Mouse (Mus musculus) hindbrain, embryonic 11.5 days (tissue): ENCODE data around the gene Gm20388. TPM values are rescaled to one million over a fixed set of nuclear protein-coding genes. Genes with fewer than 3 reads are reported as not detected.

ENCODE experiments used
- ATAC-seq: fragments of 200-750 bp; cut with Nextera tagmentation; 2 replicates; pipeline ENCODE4 v1.8.0; 2017; ENCODE audit warnings: mild to moderate bottlenecking, moderate TSS enrichment, moderate library complexity; ENCODE audit not compliant: low FRiP score
- DNase-seq: peaks from one replicate; pipeline ENCODE4 v3.0.0-alpha.2; 2015; ENCODE audit warnings: low spot score
- H3K27ac ChIP-seq: fragments of 300-500 bp; sonication (generic); 2 replicates; pipeline ENCODE4 v1.5.1; 2014; ENCODE audit warnings: mild to moderate bottlenecking, low read depth, low read length
- H3K27me3 ChIP-seq: fragments of 300-500 bp; sonication (generic); 2 replicates; pipeline ENCODE4 v1.6.1; 2014; ENCODE audit warnings: mild to moderate bottlenecking, low read length, moderate library complexity, mixed read lengths; ENCODE audit not compliant: control insufficient read depth, insufficient read depth
- H3K36me3 ChIP-seq: fragments of 300-500 bp; sonication (generic); 2 replicates; pipeline ENCODE4 v1.6.1; 2014; ENCODE audit warnings: mild to moderate bottlenecking, low read length, moderate library complexity, mixed read lengths; ENCODE audit not compliant: control insufficient read depth, insufficient read depth
- H3K4me1 ChIP-seq: fragments of 300-500 bp; sonication (generic); replicated peaks from 2 replicates; pipeline ENCODE4 v1.6.1; 2014; ENCODE audit warnings: low read length, mixed read lengths; ENCODE audit not compliant: control insufficient read depth, insufficient read depth
- H3K4me2 ChIP-seq: fragments of 300-500 bp; sonication (generic); replicated peaks from 2 replicates; pipeline ENCODE4 v1.6.1; 2014; ENCODE audit warnings: mild to moderate bottlenecking, low read depth, low read length
- H3K4me3 ChIP-seq: fragments of 300-500 bp; sonication (generic); 2 replicates; pipeline ENCODE4 v1.5.1; 2014; ENCODE audit warnings: low read depth, low read length
- H3K9ac ChIP-seq: fragments of 300-500 bp; sonication (generic); 2 replicates; pipeline ENCODE4 v1.6.1; 2014; ENCODE audit warnings: low read depth, low read length
- H3K9me3 ChIP-seq: fragments of 300-500 bp; sonication (generic); 2 replicates; pipeline ENCODE4 v1.6.1; 2016; ENCODE audit warnings: low read length; ENCODE audit not compliant: control insufficient read depth
- WGBS: fragments of 180-500 bp; shearing (Covaris S2); extraction: QIAGEN DNeasy Blood & Tissue Kit; methylation state at CpG from one replicate; pipeline ENCODE4 v1.1.7; 2014; 5-methylcytosine and 5-hydroxymethylcytosine counted together
- polyA plus RNA-seq: library from polyadenylated mRNA; unstranded; fragments of >200 nt; fragmentation: Nextera tagmentation; extraction: Ambion mirVana; gene quantifications from 2 replicates; pipeline ENCODE4 v1.2.1, GENCODE M21; 2014

Gene Gm20388
- polyA plus RNA-seq, 1 experiment from 2014 or later, result 11.8 TPM

DNA sequence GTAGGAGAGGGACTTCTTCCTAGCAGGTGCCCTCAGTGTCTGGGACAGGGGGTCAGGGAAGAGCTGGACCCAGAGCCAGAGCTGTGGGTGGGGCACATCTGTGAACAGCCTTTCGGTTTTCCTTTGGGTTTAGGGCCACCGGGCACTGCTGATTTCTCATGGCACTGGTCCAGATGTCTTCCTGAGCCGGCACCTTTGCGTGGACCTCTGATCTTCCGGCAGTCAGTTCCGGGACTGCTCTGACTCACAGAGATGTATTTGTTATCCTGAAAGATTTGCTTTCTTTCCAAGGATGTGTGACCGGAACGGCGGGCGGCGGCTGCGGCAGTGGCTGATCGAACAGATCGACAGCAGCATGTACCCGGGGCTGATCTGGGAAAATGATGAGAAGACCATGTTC, 828.9 kb downstream of the Gm20388 start:
- 93% methylated on average over 15 of the region's 15 CpGs for WGBS
- Histone ChIP-seq H3K4me2 (no peak overlapping the region), H3K9me3 (no peaks in the 10 kb centered on the region), H3K36me3 (no peaks in the 10 kb centered on the region), H3K27me3 (peaks cover 17% of the 10 kb centered on the region), H3K4me3 (no peak overlapping the region), H3K9ac (no peak overlapping the region), H3K4me1 (peaks cover 6% of the 10 kb centered on the region; the same call in 1 of the 2 replicates), H3K27ac (no peak overlapping the region)
- DNase-seq, result no peak
- no peak for ATAC-seq

DNA sequence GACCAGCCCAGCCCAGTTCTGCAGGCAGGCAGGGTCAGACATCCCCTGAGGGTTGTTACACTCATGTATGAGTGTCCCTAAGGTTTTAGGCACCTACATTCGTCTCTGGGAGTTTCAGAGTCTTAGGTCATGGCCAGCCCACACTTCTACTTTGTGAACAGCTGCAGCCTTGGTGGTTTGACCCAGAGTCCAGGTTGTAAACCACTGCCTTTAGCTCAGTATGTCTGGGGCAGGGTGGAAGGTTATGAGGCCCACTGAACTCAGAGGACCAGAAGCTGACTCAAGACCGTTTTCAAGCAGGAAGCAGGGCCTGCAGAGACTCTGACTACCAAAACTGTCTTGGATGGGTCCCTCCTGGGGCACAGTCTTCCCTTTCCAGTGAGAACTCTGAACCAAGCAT, 829.9 kb downstream of the Gm20388 start:
- Histone ChIP-seq H3K9ac (no peak overlapping the region), H3K4me2 (no peak overlapping the region), H3K36me3 (no peaks in the 10 kb centered on the region), H3K4me3 (no peak overlapping the region), H3K27ac (no peak overlapping the region), H3K27me3 (peaks cover 9% of the 10 kb centered on the region), H3K9me3 (no peaks in the 10 kb centered on the region), H3K4me1 (peaks cover 5% of the 10 kb centered on the region; the same call in 1 of the 2 replicates)
- DNase-seq, result no peak
- no peak for ATAC-seq
- 76% methylated on average over 2 of the region's 2 CpGs for whole genome bisulfite sequencing

DNA sequence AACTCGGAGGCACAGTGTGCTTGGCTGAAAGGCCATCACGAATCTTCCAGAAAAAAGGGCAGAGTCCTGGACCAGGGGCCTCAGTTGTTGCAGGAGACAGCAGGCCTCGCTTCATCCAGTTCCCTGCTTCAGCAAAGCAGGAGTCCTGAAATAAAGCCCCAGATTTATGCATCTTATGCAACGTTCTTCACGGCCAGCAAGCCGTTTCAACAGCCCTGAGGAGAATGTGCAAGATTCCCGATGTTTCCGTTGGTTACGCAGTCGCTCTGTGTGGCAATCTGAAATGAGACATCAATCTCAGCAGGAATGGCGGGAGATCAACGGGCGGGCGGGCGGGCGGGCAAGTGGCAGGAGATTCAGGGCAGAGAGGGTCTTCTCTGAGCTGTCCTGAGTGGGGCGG, 830.4 kb downstream of the Gm20388 start:
- no peak overlapping the region for H3K4me2 ChIP-seq
- H3K4me1 ChIP-seq, result 0 out of 2 replicates have a peak, but pooled peaks cover 2% of the 10 kb centered on the region
- ATAC-seq (no peak), DNase-seq (no peak)
- no peak overlapping the region for H3K27ac ChIP-seq
- H3K27me3 ChIP-seq, result peaks cover 4% of the 10 kb centered on the region; the same call in 1 of the 2 replicates
- 70% methylated on average over 17 of the region's 17 CpGs for WGBS
- H3K9me3 ChIP-seq, result no peaks in the 10 kb centered on the region
- H3K4me3 ChIP-seq, result no peak overlapping the region
- H3K36me3 ChIP-seq, result no peaks in the 10 kb centered on the region
- no peak overlapping the region for H3K9ac ChIP-seq

GRCm38 (mm10) chr8:120741815-120742530, 831.3 kb downstream of the Gm20388 start:
- Histone ChIP-seq H3K9ac (no peak overlapping the region), H3K4me3 (no peak overlapping the region), H3K36me3 (no peaks in the 10 kb centered on the region), H3K4me2 (no peak overlapping the region), H3K27ac (no peak overlapping the region), H3K9me3 (no peaks in the 10 kb centered on the region), H3K4me1 (0 out of 2 replicates have a peak, but pooled peaks cover 2% of the 10 kb centered on the region), H3K27me3 (peaks cover 2% of the 10 kb centered on the region; the same call in 1 of the 2 replicates)
- ATAC-seq (no peak), DNase-seq (no peak)
- WGBS, result 90% methylated on average over 15 of the region's 15 CpGs

DNA sequence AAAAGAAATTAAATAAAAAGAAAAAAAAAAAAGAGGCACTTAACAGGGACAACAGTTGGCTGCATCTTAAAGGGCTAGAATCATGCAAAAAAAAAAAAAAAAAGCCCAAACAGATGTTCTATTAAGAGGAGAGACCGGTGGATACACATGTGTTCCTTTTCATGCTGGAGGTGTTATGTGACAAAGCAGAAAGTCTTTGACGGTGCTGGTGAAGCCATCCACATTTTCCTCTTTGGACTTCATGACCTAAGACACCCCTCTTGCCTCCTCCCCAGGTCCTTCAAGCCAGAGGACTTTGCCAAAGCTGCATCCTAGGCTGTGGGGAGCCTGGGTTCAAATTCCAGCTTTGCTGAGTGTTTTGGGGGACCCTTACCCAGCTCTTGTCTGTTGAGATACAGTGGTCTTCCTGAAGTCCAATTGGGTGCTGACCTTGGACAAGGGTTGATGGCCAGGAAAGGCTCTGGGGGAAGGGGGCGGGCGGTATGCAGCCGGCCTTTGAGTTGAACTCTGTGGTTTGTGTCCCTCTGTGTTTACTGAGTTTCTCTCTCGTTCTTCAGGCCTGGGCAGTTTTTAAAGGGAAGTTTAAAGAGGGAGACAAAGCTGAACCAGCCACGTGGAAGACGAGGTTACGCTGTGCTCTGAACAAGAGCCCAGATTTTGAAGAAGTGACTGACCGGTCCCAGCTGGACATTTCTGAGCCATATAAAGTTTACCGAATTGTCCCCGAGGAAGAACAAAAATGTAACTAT, 832.7 kb downstream of the Gm20388 start:
- no peaks in the 10 kb centered on the region for H3K36me3 ChIP-seq
- 48% methylated on average over 12 of the region's 12 CpGs for WGBS
- H3K27ac ChIP-seq, result no peak overlapping the region
- 0 out of 2 replicates have a peak, but pooled peaks cover 2% of the 10 kb centered on the region for H3K4me1 ChIP-seq
- H3K27me3 ChIP-seq, result no peaks in the 10 kb centered on the region
- H3K9me3 ChIP-seq, result no peaks in the 10 kb centered on the region
- no peak overlapping the region for H3K4me2 ChIP-seq
- ATAC-seq (no peak), DNase-seq (no peak)
- H3K4me3 ChIP-seq, result no peak overlapping the region
- no peak overlapping the region for H3K9ac ChIP-seq

- WGBS, result 54% methylated on average over 4 of the region's 4 CpGs
- Histone ChIP-seq H3K9me3 (no peaks in the 10 kb centered on the region), H3K27ac (no peak overlapping the region), H3K27me3 (no peaks in the 10 kb centered on the region), H3K4me3 (no peak overlapping the region), H3K9ac (no peak overlapping the region), H3K36me3 (no peaks in the 10 kb centered on the region), H3K4me2 (no peak overlapping the region), H3K4me1 (0 out of 2 replicates have a peak, but pooled peaks cover 2% of the 10 kb centered on the region)
- DNase-seq, result no peak
- ATAC-seq, result no peak
Measured at GRCm38 (mm10) chr8:120743898-120744290, 833.3 kb downstream of the Gm20388 start.

- no peaks in the 10 kb centered on the region for H3K9me3 ChIP-seq
- no peak overlapping the region for H3K27ac ChIP-seq
- H3K4me1 ChIP-seq, result 0 out of 2 replicates have a peak, but pooled peaks cover 2% of the 10 kb centered on the region
- no peak overlapping the region for H3K4me2 ChIP-seq
- H3K9ac ChIP-seq, result no peak overlapping the region
- H3K27me3 ChIP-seq, result no peaks in the 10 kb centered on the region
- no peaks in the 10 kb centered on the region for H3K36me3 ChIP-seq
- WGBS, result 70% methylated on average over 5 of the region's 5 CpGs
- DNase-seq (no peak), ATAC-seq (no peak)
- no peak overlapping the region for H3K4me3 ChIP-seq
Measured at GRCm38 (mm10) chr8:120744448-120744847, 833.8 kb downstream of the Gm20388 start.

- H3K4me1 ChIP-seq, result 0 out of 2 replicates have a peak, but pooled peaks cover 2% of the 10 kb centered on the region
- DNase-seq (no peak), ATAC-seq (no peak)
- no peaks in the 10 kb centered on the region for H3K36me3 ChIP-seq
- H3K27me3 ChIP-seq, result no peaks in the 10 kb centered on the region
- no peak overlapping the region for H3K4me2 ChIP-seq
- no peak overlapping the region for H3K27ac ChIP-seq
- H3K4me3 ChIP-seq, result no peak overlapping the region
- H3K9ac ChIP-seq, result no peak overlapping the region
- H3K9me3 ChIP-seq, result no peaks in the 10 kb centered on the region
- 81% methylated on average over 7 of the region's 7 CpGs for WGBS
Measured at GRCm38 (mm10) chr8:120745226-120745625, 834.6 kb downstream of the Gm20388 start.
